Mouse (Mus musculus): ENCODE measurements at regions not wholly inside any gene's neighbourhood (a gene's known extent, or its start where the extent isn't known, plus 50 kb on each side); places are given as distances from the start of the nearest gene placed in this dataset.
"Not testable (repeated sequence)": the region's sequence is repeated elsewhere in the genome, so short reads cannot be mapped to it uniquely, and the experiment has no call there.

- no peaks in the 10 kb centered on the region for H3K27me3 ChIP-seq (ENCODE audit: insufficient read depth, low read length)
- H3K9me3 ChIP-seq (ENCODE audit: low read length): peaks cover 8% of the 10 kb centered on the region
- no peaks in the 10 kb centered on the region for H3K36me3 ChIP-seq (ENCODE audit: insufficient read depth, low read length)
- peaks cover 17% of the 10 kb centered on the region for H3K4me1 ChIP-seq (replicated peaks; ENCODE audit: low read depth, low read length)
- H3K4me3 ChIP-seq (replicated peaks; ENCODE audit: low read length): no peak overlapping the region
- TF ChIP-seq CTCF (conservative IDR thresholded peaks at IDR 0.05; ENCODE audit: low read length) (no peak), NANOG (IDR thresholded peaks at IDR 0.05; ENCODE audit: borderline replicate concordance, low read length) (no peak), POU5F1 (IDR thresholded peaks at IDR 0.05; ENCODE audit: borderline replicate concordance, low read length) (no peak)
These were observed 100.2 kb upstream of the Pou6f2 start for GRCm38 (mm10) chr13:18497582-18498157.

- TF ChIP-seq POU5F1 (IDR thresholded peaks at IDR 0.05; ENCODE audit: borderline replicate concordance, low read length) (no peak), CTCF (conservative IDR thresholded peaks at IDR 0.05; ENCODE audit: low read length) (no peak), NANOG (IDR thresholded peaks at IDR 0.05; ENCODE audit: borderline replicate concordance, low read length) (no peak)
- H3K36me3 ChIP-seq (ENCODE audit: insufficient read depth, low read length): no peaks in the 10 kb centered on the region
- H3K4me3 ChIP-seq (replicated peaks; ENCODE audit: low read length): no peak overlapping the region
- H3K4me1 ChIP-seq (replicated peaks; ENCODE audit: low read depth, low read length): peaks cover 17% of the 10 kb centered on the region
- H3K27me3 ChIP-seq (ENCODE audit: insufficient read depth, low read length): no peaks in the 10 kb centered on the region
- no peaks in the 10 kb centered on the region for H3K9me3 ChIP-seq (ENCODE audit: low read length)
These were observed 97.7 kb upstream of the Pou6f2 start for GRCm38 (mm10) chr13:18495021-18495811.

GRCm38 (mm10) chr13:18485785-18486184 is 88.3 kb upstream of the Pou6f2 start:
- peak; percentile 80 for TF ChIP-seq NANOG (IDR thresholded peaks at IDR 0.05; ENCODE audit: borderline replicate concordance, low read length)
- H3K27me3 ChIP-seq (ENCODE audit: insufficient read depth, low read length); H3K4me3 ChIP-seq (replicated peaks; ENCODE audit: low read length); H3K36me3 ChIP-seq (ENCODE audit: insufficient read depth, low read length); H3K9me3 ChIP-seq (ENCODE audit: low read length): not testable (repeated sequence)
- peaks cover 49% of the 10 kb centered on the region for H3K4me1 ChIP-seq (replicated peaks; ENCODE audit: low read depth, low read length)

GRCm38 (mm10) chr13:18485080-18485479 is 87.6 kb upstream of the Pou6f2 start:
- TF ChIP-seq CTCF (conservative IDR thresholded peaks at IDR 0.05; ENCODE audit: low read length) (no peak), NANOG (IDR thresholded peaks at IDR 0.05; ENCODE audit: borderline replicate concordance, low read length) (no peak), POU5F1 (IDR thresholded peaks at IDR 0.05; ENCODE audit: borderline replicate concordance, low read length) (no peak)

GRCm38 (mm10) chr13:18476311-18476710 is 78.8 kb upstream of the Pou6f2 start:
- H3K4me3 ChIP-seq (replicated peaks; ENCODE audit: low read length): no peak overlapping the region

More at GRCm38 (mm10) chr13:18485080-18485479, 87.6 kb upstream of the Pou6f2 start:
- Histone ChIP-seq H3K9me3 (ENCODE audit: low read length) (no peaks in the 10 kb centered on the region), H3K4me1 (replicated peaks; ENCODE audit: low read depth, low read length) (peaks cover 49% of the 10 kb centered on the region), H3K27me3 (ENCODE audit: insufficient read depth, low read length) (no peaks in the 10 kb centered on the region), H3K4me3 (replicated peaks; ENCODE audit: low read length) (no peak overlapping the region), H3K36me3 (ENCODE audit: insufficient read depth, low read length) (no peaks in the 10 kb centered on the region)

GRCm38 (mm10) chr13:18471534-18471933 is 74.0 kb upstream of the Pou6f2 start:
- no peak overlapping the region for H3K4me3 ChIP-seq (replicated peaks; ENCODE audit: low read length)
- H3K36me3 ChIP-seq (ENCODE audit: insufficient read depth, low read length): no peaks in the 10 kb centered on the region
- no peaks in the 10 kb centered on the region for H3K9me3 ChIP-seq (ENCODE audit: low read length)
- H3K27me3 ChIP-seq (ENCODE audit: insufficient read depth, low read length): no peaks in the 10 kb centered on the region
- peaks cover 9% of the 10 kb centered on the region for H3K4me1 ChIP-seq (replicated peaks; ENCODE audit: low read depth, low read length)
- TF ChIP-seq CTCF (conservative IDR thresholded peaks at IDR 0.05; ENCODE audit: low read length): no peak
- no peak for TF ChIP-seq NANOG (IDR thresholded peaks at IDR 0.05; ENCODE audit: borderline replicate concordance, low read length)
- no peak for TF ChIP-seq POU5F1 (IDR thresholded peaks at IDR 0.05; ENCODE audit: borderline replicate concordance, low read length)

More at GRCm38 (mm10) chr13:18476311-18476710, 78.8 kb upstream of the Pou6f2 start:
- H3K36me3 ChIP-seq (ENCODE audit: insufficient read depth, low read length): no peaks in the 10 kb centered on the region
- TF ChIP-seq CTCF (conservative IDR thresholded peaks at IDR 0.05; ENCODE audit: low read length): no peak
- TF ChIP-seq POU5F1 (IDR thresholded peaks at IDR 0.05; ENCODE audit: borderline replicate concordance, low read length): no peak
- no peak for TF ChIP-seq NANOG (IDR thresholded peaks at IDR 0.05; ENCODE audit: borderline replicate concordance, low read length)
- H3K27me3 ChIP-seq (ENCODE audit: insufficient read depth, low read length): no peaks in the 10 kb centered on the region
- H3K4me1 ChIP-seq (replicated peaks; ENCODE audit: low read depth, low read length): peaks cover 3% of the 10 kb centered on the region; the same call in 1 of the 2 replicates
- no peaks in the 10 kb centered on the region for H3K9me3 ChIP-seq (ENCODE audit: low read length)

GRCm38 (mm10) chr13:18465921-18466320 is 68.4 kb upstream of the Pou6f2 start:
- Histone ChIP-seq H3K27me3 (ENCODE audit: insufficient read depth, low read length) (no peaks in the 10 kb centered on the region), H3K4me1 (replicated peaks; ENCODE audit: low read depth, low read length) (peaks cover 30% of the 10 kb centered on the region), H3K4me3 (replicated peaks; ENCODE audit: low read length) (no peak overlapping the region), H3K9me3 (ENCODE audit: low read length) (no peaks in the 10 kb centered on the region), H3K36me3 (ENCODE audit: insufficient read depth, low read length) (no peaks in the 10 kb centered on the region)
- TF ChIP-seq NANOG (IDR thresholded peaks at IDR 0.05; ENCODE audit: borderline replicate concordance, low read length) (no peak), CTCF (conservative IDR thresholded peaks at IDR 0.05; ENCODE audit: low read length) (no peak), POU5F1 (IDR thresholded peaks at IDR 0.05; ENCODE audit: borderline replicate concordance, low read length) (no peak)

- Histone ChIP-seq H3K9me3 (ENCODE audit: low read length) (no peaks in the 10 kb centered on the region), H3K4me3 (replicated peaks; ENCODE audit: low read length) (no peak overlapping the region), H3K36me3 (ENCODE audit: insufficient read depth, low read length) (no peaks in the 10 kb centered on the region), H3K4me1 (replicated peaks; ENCODE audit: low read depth, low read length) (peaks cover 50% of the 10 kb centered on the region), H3K27me3 (ENCODE audit: insufficient read depth, low read length) (no peaks in the 10 kb centered on the region)
- TF ChIP-seq CTCF (conservative IDR thresholded peaks at IDR 0.05; ENCODE audit: low read length): no peak
- TF ChIP-seq POU5F1 (IDR thresholded peaks at IDR 0.05; ENCODE audit: borderline replicate concordance, low read length): no peak
- TF ChIP-seq NANOG (IDR thresholded peaks at IDR 0.05; ENCODE audit: borderline replicate concordance, low read length): peak; percentile 75; the same call in 1 of the 2 replicates
These were observed 64.7 kb upstream of the Pou6f2 start for GRCm38 (mm10) chr13:18462221-18462620.
